Mouse (Mus musculus) heart, adult 2 months (tissue): ENCODE data around the gene Ttll3. TPM values are rescaled to one million over a fixed set of nuclear protein-coding genes. Genes with fewer than 3 reads are reported as not detected.

Experiments used
- DNase-seq, 2 experiments: peaks; one replicate each; pipeline ENCODE4 v3.0.0; 2021
- H3K27ac ChIP-seq: fragments of 200-600 bp; 2 replicates; pipeline ENCODE4 v1.8.1; 2022
- H3K27me3 ChIP-seq: fragments of 200-500 bp; 2 replicates; pipeline ENCODE4 v1.6.1; 2012; ENCODE audit warnings: mild to moderate bottlenecking, low read length, inconsistent platforms, mixed read lengths; ENCODE audit not compliant: control insufficient read depth, insufficient read depth
- H3K36me3 ChIP-seq: fragments of 200-500 bp; 2 replicates; pipeline ENCODE4 v1.6.1; 2012; ENCODE audit warnings: low read length, inconsistent platforms; ENCODE audit not compliant: control insufficient read depth, insufficient read depth
- H3K4me1 ChIP-seq: fragments of 200-500 bp; 2 replicates; pipeline ENCODE4 v1.6.1; 2011; ENCODE audit warnings: low read length; ENCODE audit not compliant: control insufficient read depth, insufficient read depth
- H3K4me3 ChIP-seq: fragments of 200-600 bp; 2 replicates; pipeline ENCODE4 v1.8.1; 2022
- H3K79me2 ChIP-seq: fragments of 200-500 bp; replicated peaks from 2 replicates; pipeline ENCODE4 v1.6.1; 2012; ENCODE audit warnings: mild to moderate bottlenecking, inconsistent platforms, low read length, moderate library complexity, mixed read lengths; ENCODE audit not compliant: control insufficient read depth, insufficient read depth
- H3K9ac ChIP-seq: fragments of 200-500 bp; 2 replicates; pipeline ENCODE4 v1.6.1; 2012; ENCODE audit warnings: low read depth, mild to moderate bottlenecking, control low read depth, inconsistent platforms, low read length, mixed read lengths
- CTCF ChIP-seq: fragments of 200-600 bp; IDR thresholded peaks from 2 replicates; pipeline ENCODE4 v1.8.1; 2022; ENCODE audit warnings: antibody characterized with exemption, mild to moderate bottlenecking, moderate library complexity
- EP300 ChIP-seq: fragments of 200-500 bp; IDR thresholded peaks from 2 replicates; pipeline ENCODE4 v1.6.1; 2011; ENCODE audit warnings: low read depth, low read length, control low read depth; ENCODE audit not compliant: insufficient read depth
- POLR2A ChIP-seq: fragments of 200-500 bp; IDR thresholded peaks from 2 replicates; pipeline ENCODE4 v1.6.1; 2011; ENCODE audit warnings: mild to moderate bottlenecking, low read depth, low read length, control low read depth; ENCODE audit not compliant: insufficient read depth
- WGBS: fragments of 180-500 bp; shearing (Covaris S2); methylation state at CpG from one replicate; pipeline ENCODE4 v1.1.7; 2018; 5-methylcytosine and 5-hydroxymethylcytosine counted together
- intact Hi-C: fragments of 180-260 bp; cut with DNase I; formaldehyde crosslinking; loops from one replicate; pipeline ENCODE4 v1.15.1; 2025
- polyA plus RNA-seq: library from polyadenylated mRNA; depleted of rRNA; stranded (reverse); fragments of >200 nt; gene quantifications from 2 replicates; pipeline ENCODE4 v1.2.3, GENCODE M21; 2012
- total RNA-seq, 2 experiments: library from RNA; stranded (reverse); gene quantifications; 2 replicates each; pipeline ENCODE4 v1.2.3; 2021

Gene Ttll3
- total and polyA plus RNA-seq, 3 experiments = 0.97 to 4.8 (median 1.5) TPM

- Histone ChIP-seq H3K9ac (no peak overlapping the region), H3K4me3 (no peak overlapping the region), H3K27me3 (no peaks in the 10 kb centered on the region), H3K27ac (no peak overlapping the region), H3K4me1 (no peaks in the 10 kb centered on the region), H3K79me2 (no peaks in the 10 kb centered on the region), H3K36me3 (no peaks in the 10 kb centered on the region)
- DNase-seq = no peak
- no peak for TF ChIP-seq EP300
- no peak for TF ChIP-seq CTCF
- no peak for TF ChIP-seq POLR2A
- 76% methylated on average over 12 of the region's 12 CpGs for WGBS
- intact Hi-C loops = no loop called here
Measured at GRCm38 (mm10) chr6:113404649-113405448, 15.8 kb downstream of the Ttll3 start.

GRCm38 (mm10) chr6:113405483-113405882, 16.4 kb downstream of the Ttll3 start:
- Histone ChIP-seq H3K27ac (no peak overlapping the region), H3K36me3 (no peaks in the 10 kb centered on the region), H3K9ac (no peak overlapping the region), H3K79me2 (no peaks in the 10 kb centered on the region), H3K4me1 (no peaks in the 10 kb centered on the region), H3K4me3 (no peak overlapping the region), H3K27me3 (no peaks in the 10 kb centered on the region)
- TF ChIP-seq EP300 (no peak), CTCF (no peak), POLR2A (no peak)
- WGBS = 74% methylated on average over 6 of the region's 6 CpGs
- intact Hi-C loops = no loop called here
- DNase-seq = no peak

- no peak for DNase-seq
- no peak for TF ChIP-seq EP300
- TF ChIP-seq CTCF = peak; percentile 27
- TF ChIP-seq POLR2A = no peak
- Histone ChIP-seq H3K79me2 (no peaks in the 10 kb centered on the region), H3K36me3 (no peaks in the 10 kb centered on the region), H3K4me3 (no peak overlapping the region), H3K27ac (no peak overlapping the region), H3K27me3 (no peaks in the 10 kb centered on the region), H3K9ac (no peak overlapping the region), H3K4me1 (no peaks in the 10 kb centered on the region)
- intact Hi-C loops = no loop called here
- 74% methylated on average over 9 of the region's 9 CpGs for WGBS
Measured at GRCm38 (mm10) chr6:113406683-113407082, 17.6 kb downstream of the Ttll3 start.

- H3K79me2 ChIP-seq = no peaks in the 10 kb centered on the region
- no peak overlapping the region for H3K27ac ChIP-seq
- no peaks in the 10 kb centered on the region for H3K27me3 ChIP-seq
- no peaks in the 10 kb centered on the region for H3K4me1 ChIP-seq
- no peak for DNase-seq
- no peaks in the 10 kb centered on the region for H3K36me3 ChIP-seq
- H3K4me3 ChIP-seq = no peak overlapping the region
- no peak overlapping the region for H3K9ac ChIP-seq
- TF ChIP-seq EP300 = no peak
- TF ChIP-seq CTCF = no peak
- TF ChIP-seq POLR2A = no peak
- WGBS = 53% methylated on average over 1 of the region's 1 CpGs
- intact Hi-C loops = no loop called here
Measured at GRCm38 (mm10) chr6:113410001-113410400, 20.9 kb downstream of the Ttll3 start.

- H3K27me3 ChIP-seq = no peaks in the 10 kb centered on the region
- intact Hi-C loops = loop anchor here (5.0 kb wide), 1 partner anchor 89 kb away; the partner anchor contains the start of gene Ogg1
- 81% methylated on average over 5 of the region's 5 CpGs for WGBS
- H3K9ac ChIP-seq = no peak overlapping the region
- H3K4me3 ChIP-seq = no peak overlapping the region
- TF ChIP-seq CTCF = no peak
- TF ChIP-seq POLR2A = no peak
- TF ChIP-seq EP300 = no peak
- no peak for DNase-seq
- H3K4me1 ChIP-seq = peaks cover 3% of the 10 kb centered on the region; the same call in 1 of the 2 replicates
- H3K36me3 ChIP-seq = no peaks in the 10 kb centered on the region
- no peaks in the 10 kb centered on the region for H3K79me2 ChIP-seq
- H3K27ac ChIP-seq = no peak overlapping the region
Measured at GRCm38 (mm10) chr6:113416416-113416815, 27.4 kb downstream of the Ttll3 start.
